Mouse (Mus musculus): Measurements from ENCODE around the gene Ankrd28. TPM values are rescaled to one million over a fixed set of nuclear protein-coding genes. Genes with fewer than 3 reads are reported as not detected.
"Not testable (repeated sequence)": the region's sequence is repeated elsewhere in the genome, so short reads cannot be mapped to it uniquely, and the experiment has no call there.

Ankrd28 gene
- 25.5 and 26.7 TPM in 2 replicates for polyA plus RNA-seq (2012; ENCODE audit: insufficient read depth, insufficient read length, missing spikeins)

DNA sequence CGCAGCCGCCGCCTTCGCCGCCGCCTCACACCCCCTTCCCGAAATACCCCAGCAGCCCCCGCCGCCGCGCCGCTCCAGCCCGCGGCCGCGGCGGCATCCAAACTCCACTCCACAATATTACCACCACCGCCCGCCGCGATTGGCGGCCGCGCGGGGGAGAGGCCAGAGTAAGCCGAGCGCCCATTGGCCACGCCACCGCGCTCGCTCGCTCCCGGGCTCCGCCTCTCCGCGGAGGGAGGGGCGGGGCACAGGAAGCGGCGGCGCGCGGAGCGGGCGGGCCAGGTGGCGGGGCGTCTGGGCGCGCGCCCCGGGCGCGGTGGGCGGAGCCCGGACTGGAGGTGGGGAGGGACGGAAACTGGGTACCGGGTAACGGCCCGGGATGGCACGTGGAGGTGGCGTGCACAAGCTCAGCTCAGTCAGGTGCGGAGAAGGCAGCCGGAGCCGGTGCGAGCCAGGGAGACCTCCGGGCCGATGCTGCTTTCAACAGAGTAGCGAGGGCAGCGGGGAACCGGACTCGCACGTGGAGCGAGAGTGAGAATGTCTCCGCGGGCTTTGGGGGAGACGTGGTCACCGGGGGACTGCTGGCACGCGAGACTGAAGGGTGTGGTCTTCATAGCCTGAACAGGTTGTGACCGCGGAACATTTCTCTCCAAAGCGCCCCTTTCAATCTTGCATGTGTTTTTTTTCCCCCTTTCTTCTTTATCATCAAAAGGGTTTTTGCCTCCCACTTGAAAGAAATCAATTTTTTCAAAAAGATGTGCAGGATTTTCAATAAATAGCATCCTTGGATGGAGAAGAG is at the start of gene Ankrd28:
Ankrd28 (minus strand) TSS at position 81 of the 799 bp plus-strand sequence.
- TF ChIP-seq POLR2A (IDR thresholded peaks at IDR 0.05; ENCODE audit: borderline replicate concordance, low read depth, low read length) (no peak), CTCF (IDR thresholded peaks at IDR 0.05; ENCODE audit: low read depth, low read length) (no peak)
- Histone ChIP-seq H3K27ac (ENCODE audit: insufficient read depth, low read depth, low read length) (peak within 1 kb of the TSS; percentile 43), H3K4me3 (ENCODE audit: insufficient read depth, low read length) (peak within 1 kb of the TSS; percentile 97), H3K4me1 (ENCODE audit: control insufficient read depth, insufficient read depth, low read length) (peaks cover 6% of the 10 kb centered on the region; the same call in 1 of the 2 replicates)

DNA sequence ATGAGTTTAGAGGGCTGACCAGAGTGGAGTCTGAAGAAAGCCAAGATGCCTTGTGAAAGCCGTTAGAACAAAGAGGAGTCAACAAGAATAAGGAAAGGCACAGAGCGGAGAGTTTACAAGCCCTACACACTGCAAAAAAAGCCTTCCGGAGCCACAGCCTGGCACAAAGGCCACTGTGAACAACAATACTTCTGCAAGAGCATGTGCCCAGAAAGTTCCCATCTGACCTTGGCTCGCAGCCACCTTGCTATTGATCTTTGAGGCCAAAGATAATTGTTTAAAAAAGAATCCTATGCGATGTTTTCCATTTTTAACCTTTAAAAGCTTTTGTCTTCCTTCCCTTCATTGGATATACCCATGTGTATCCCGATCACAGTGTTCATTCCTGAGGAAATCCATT is 49.0 kb upstream of the Ankrd28 start:
- Histone ChIP-seq H3K4me3 (ENCODE audit: insufficient read depth, low read length) (no peak overlapping the region), H3K4me1 (ENCODE audit: control insufficient read depth, insufficient read depth, low read length) (no peaks in the 10 kb centered on the region), H3K27ac (ENCODE audit: insufficient read depth, low read depth, low read length) (no peak overlapping the region)
- TF ChIP-seq POLR2A (IDR thresholded peaks at IDR 0.05; ENCODE audit: borderline replicate concordance, low read depth, low read length) (no peak), CTCF (IDR thresholded peaks at IDR 0.05; ENCODE audit: low read depth, low read length) (no peak)

DNA sequence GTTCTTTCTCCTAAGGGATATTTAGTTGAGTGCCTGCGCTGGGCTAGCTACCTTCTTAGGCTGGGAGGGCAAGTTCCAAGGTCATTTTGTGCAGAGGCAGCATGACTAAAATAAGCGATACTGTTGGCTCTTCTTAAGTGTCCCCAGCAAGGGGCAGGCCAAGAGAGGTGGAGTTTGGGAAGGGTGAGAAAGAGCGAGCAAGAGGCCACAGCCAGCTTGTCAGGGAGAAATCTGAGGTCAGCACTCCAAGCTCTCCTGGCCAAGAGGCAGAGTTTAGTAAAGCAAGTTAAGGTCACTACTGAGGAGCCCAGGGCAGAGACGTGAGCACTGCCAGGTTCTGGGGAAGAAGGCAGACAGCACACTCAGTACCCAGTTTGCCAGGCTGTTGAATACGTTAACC is 41.7 kb upstream of the Ankrd28 start:
- TF ChIP-seq POLR2A (IDR thresholded peaks at IDR 0.05; ENCODE audit: borderline replicate concordance, low read depth, low read length): no peak
- TF ChIP-seq CTCF (IDR thresholded peaks at IDR 0.05; ENCODE audit: low read depth, low read length): no peak
- H3K4me3 ChIP-seq (ENCODE audit: insufficient read depth, low read length): no peak overlapping the region
- no peaks in the 10 kb centered on the region for H3K4me1 ChIP-seq (ENCODE audit: control insufficient read depth, insufficient read depth, low read length)
- no peak overlapping the region for H3K27ac ChIP-seq (ENCODE audit: insufficient read depth, low read depth, low read length)

DNA sequence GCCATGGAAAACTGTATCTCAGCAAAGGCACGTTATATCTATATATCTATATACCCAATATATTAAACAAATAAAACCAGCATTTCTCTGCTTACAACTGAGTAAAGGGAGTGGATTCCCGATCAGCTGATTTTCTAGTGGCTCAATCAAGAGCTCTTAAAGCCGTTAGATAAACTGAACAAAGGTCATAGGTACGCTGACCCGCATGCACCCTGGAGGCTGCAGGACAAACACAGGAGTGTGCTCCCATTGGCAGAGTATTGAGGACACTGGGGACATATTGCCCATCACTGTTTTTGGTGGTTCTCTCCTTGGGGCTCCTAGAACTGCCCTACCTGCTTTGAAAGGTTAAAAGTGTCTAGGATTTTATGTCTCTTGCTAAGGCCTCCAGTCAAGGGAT is 40.0 kb upstream of the Ankrd28 start:
- Histone ChIP-seq H3K4me3 (ENCODE audit: insufficient read depth, low read length) (no peak overlapping the region), H3K4me1 (ENCODE audit: control insufficient read depth, insufficient read depth, low read length) (no peaks in the 10 kb centered on the region), H3K27ac (ENCODE audit: insufficient read depth, low read depth, low read length) (no peak overlapping the region)
- no peak for TF ChIP-seq CTCF (IDR thresholded peaks at IDR 0.05; ENCODE audit: low read depth, low read length)
- TF ChIP-seq POLR2A (IDR thresholded peaks at IDR 0.05; ENCODE audit: borderline replicate concordance, low read depth, low read length): no peak

DNA sequence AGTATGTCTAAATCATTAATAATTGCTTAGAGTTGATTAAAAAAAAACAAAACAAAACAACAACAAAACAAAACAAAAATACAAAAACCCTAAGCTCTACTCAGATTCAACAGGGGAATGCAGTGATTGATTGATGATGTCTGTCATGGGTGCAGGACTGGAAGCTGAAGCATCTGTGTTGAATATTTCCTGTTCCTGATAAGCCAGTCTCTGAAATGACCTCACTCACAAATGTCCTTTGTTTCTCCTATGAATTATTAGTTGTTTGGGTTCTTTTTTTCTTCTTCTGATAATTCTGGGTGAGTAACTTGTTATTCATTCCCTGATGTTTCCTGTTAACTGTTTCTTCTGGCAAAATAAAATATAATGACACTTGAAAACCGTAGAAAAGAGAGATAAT is 38.1 kb upstream of the Ankrd28 start:
- Histone ChIP-seq H3K4me1 (ENCODE audit: control insufficient read depth, insufficient read depth, low read length) (no peaks in the 10 kb centered on the region), H3K27ac (ENCODE audit: insufficient read depth, low read depth, low read length) (no peak overlapping the region)
- TF ChIP-seq POLR2A (IDR thresholded peaks at IDR 0.05; ENCODE audit: borderline replicate concordance, low read depth, low read length): no peak
- no peak for TF ChIP-seq CTCF (IDR thresholded peaks at IDR 0.05; ENCODE audit: low read depth, low read length)

DNA sequence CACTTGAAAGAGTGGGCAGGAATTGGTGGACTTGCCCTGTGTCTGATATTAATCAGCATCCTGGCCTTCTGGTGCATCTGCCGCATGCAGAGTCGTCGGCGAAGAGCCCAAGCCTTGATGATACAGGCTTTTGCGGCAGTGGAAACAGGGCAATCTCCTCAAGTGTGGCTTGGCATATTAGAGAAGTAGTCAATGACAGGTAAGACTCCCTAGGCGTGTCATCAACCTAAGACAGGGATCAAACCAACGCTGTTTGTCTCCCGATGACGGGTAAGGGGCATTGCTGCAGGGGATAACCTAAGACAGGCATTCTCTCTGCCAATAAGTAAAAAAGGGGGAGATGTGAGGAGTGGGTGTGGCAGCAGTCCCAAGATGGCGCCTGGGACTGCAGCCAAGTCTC is 35.9 kb upstream of the Ankrd28 start:
- not testable (repeated sequence) for H3K4me3 ChIP-seq (ENCODE audit: insufficient read depth, low read length); H3K4me1 ChIP-seq (ENCODE audit: control insufficient read depth, insufficient read depth, low read length); H3K27ac ChIP-seq (ENCODE audit: insufficient read depth, low read depth, low read length)

More for the DNA sequence above, 38.1 kb upstream of the Ankrd28 start:
- H3K4me3 ChIP-seq (ENCODE audit: insufficient read depth, low read length): no peak overlapping the region

DNA sequence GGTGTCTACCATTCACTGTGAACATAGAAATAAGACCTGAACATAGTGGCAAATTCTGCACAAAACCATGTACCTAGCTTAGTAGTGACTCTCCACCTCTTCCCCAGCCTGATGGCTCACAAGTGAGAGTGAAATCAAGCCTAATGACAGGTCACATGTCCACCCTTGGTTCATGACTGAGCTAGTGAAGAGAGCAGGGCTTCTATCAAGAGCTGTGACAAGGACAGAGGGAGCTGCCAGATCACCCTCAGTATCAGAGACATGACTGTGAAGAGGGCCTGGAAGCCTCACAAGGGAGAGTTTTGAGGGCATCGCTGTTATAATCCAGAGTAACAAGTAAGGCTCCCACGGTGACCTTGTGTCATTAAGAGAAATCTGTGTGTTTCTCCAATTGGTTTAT is 28.2 kb upstream of the Ankrd28 start:
- no peak overlapping the region for H3K27ac ChIP-seq (ENCODE audit: insufficient read depth, low read depth, low read length)
- no peaks in the 10 kb centered on the region for H3K4me1 ChIP-seq (ENCODE audit: control insufficient read depth, insufficient read depth, low read length)
- H3K4me3 ChIP-seq (ENCODE audit: insufficient read depth, low read length): no peak overlapping the region
- no peak for TF ChIP-seq CTCF (IDR thresholded peaks at IDR 0.05; ENCODE audit: low read depth, low read length)
- no peak for TF ChIP-seq POLR2A (IDR thresholded peaks at IDR 0.05; ENCODE audit: borderline replicate concordance, low read depth, low read length)

DNA sequence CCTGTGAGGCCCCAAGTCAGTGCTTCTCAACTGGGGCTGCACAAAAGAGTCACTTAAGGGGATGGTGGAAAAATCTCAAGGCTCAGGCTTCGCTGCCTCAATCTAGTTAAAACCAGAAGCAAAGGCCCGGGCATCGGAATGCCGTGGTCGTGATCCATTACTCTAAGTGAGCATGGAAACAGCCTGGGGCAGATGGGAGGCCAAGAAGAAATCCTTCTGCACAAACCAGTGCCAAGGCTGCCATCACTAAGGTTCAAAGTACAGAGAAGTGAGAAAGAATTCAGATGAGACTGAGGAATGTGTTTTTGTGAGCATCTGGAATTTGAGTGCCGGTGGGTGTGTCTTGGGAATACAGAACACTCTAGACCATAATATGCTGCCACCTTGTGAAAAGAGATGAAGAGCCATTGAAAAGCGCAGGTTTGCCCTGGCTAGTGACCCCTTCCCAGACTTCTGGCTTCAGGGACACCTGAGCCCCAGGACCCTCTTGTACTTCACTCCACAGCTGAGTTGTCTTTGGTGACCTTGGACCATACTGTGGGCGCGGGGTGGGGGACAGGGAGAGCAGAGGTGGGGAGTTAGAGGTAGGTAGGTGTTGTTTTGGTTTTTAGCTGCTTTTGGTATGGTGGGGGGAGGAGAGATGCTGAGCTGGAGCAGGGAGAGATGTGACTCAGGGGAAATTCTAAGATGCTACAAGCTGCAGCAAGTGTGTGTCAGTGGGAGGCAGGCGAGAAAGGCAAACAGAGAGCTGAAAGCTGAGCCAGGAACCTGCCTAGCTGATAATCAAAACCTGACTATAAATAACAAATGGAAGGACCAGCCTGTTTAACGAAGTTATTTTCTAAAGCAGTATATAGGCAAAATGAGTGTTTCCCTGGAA is 26.9 kb upstream of the Ankrd28 start:
- no peak overlapping the region for H3K4me3 ChIP-seq (ENCODE audit: insufficient read depth, low read length)
- TF ChIP-seq POLR2A (IDR thresholded peaks at IDR 0.05; ENCODE audit: borderline replicate concordance, low read depth, low read length) (no peak), CTCF (IDR thresholded peaks at IDR 0.05; ENCODE audit: low read depth, low read length) (no peak)
- no peak overlapping the region for H3K27ac ChIP-seq (ENCODE audit: insufficient read depth, low read depth, low read length)
- H3K4me1 ChIP-seq (ENCODE audit: control insufficient read depth, insufficient read depth, low read length): no peaks in the 10 kb centered on the region

DNA sequence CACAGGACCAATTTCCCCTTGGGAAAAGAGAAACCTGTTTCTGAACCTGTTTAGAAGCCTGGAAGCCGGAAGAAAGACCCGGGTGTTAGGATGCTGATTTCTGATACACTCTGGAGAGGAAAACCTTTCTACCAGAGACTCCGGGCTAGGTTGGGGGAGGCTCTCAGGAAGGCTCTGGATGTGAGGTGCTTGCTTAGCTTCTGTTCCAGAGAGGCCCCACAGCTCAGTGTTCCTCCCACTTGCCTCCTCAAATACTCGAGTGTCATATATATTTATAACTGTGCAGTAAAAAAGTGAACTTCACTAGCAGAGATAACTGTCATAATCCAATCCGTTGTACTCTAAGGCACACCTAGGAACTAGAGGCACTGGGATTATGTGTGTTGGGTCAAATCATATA is 25.6 kb upstream of the Ankrd28 start:
- H3K4me3 ChIP-seq (ENCODE audit: insufficient read depth, low read length): no peak overlapping the region
- TF ChIP-seq POLR2A (IDR thresholded peaks at IDR 0.05; ENCODE audit: borderline replicate concordance, low read depth, low read length): no peak
- no peak for TF ChIP-seq CTCF (IDR thresholded peaks at IDR 0.05; ENCODE audit: low read depth, low read length)
- H3K4me1 ChIP-seq (ENCODE audit: control insufficient read depth, insufficient read depth, low read length): no peaks in the 10 kb centered on the region
- no peak overlapping the region for H3K27ac ChIP-seq (ENCODE audit: insufficient read depth, low read depth, low read length)

DNA sequence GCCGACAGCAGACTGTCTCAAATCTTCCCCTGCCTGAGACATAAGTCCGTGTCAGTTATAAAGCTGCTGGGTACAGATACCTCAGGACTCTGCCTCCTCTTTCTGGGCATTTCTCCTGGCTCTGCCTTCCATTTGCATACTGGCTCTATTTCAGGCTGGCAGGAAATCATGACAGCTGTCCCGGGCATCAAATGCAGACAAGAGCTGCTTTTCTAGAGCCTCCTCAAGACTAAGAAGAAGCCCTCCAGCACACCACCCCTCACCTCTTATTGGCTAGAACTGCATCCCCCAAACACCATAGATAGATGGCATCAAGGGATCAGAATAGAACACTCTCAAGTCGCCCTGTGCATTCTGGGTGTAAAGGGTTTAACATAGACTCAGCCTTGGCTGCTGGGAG is 24.2 kb upstream of the Ankrd28 start:
- no peak for TF ChIP-seq POLR2A (IDR thresholded peaks at IDR 0.05; ENCODE audit: borderline replicate concordance, low read depth, low read length)
- TF ChIP-seq CTCF (IDR thresholded peaks at IDR 0.05; ENCODE audit: low read depth, low read length): no peak
- Histone ChIP-seq H3K4me3 (ENCODE audit: insufficient read depth, low read length) (no peak overlapping the region), H3K27ac (ENCODE audit: insufficient read depth, low read depth, low read length) (no peak overlapping the region), H3K4me1 (ENCODE audit: control insufficient read depth, insufficient read depth, low read length) (no peaks in the 10 kb centered on the region)
